Mouse (Mus musculus) olfactory bulb, adult 2 months (tissue): ENCODE data around the gene Hnrnph3. TPM values are rescaled to one million over a fixed set of nuclear protein-coding genes. Genes with fewer than 3 reads are reported as not detected.
"Not testable (repeated sequence)": the region's sequence is repeated elsewhere in the genome, so short reads cannot be mapped to it uniquely, and the experiment has no call there.

Source experiments
- H3K27ac ChIP-seq: fragments of 200-500 bp; 2 replicates; pipeline ENCODE4 v1.5.1; 2012; ENCODE audit warnings: low read depth, low read length; ENCODE audit not compliant: insufficient read depth
- H3K4me1 ChIP-seq: fragments of 200-500 bp; 2 replicates; pipeline ENCODE4 v1.6.1; 2012; ENCODE audit warnings: low read length; ENCODE audit not compliant: control insufficient read depth, insufficient read depth
- H3K4me3 ChIP-seq: fragments of 200-500 bp; 2 replicates; pipeline ENCODE4 v1.5.1; 2012; ENCODE audit warnings: mild to moderate bottlenecking, low read depth, low read length, moderate library complexity; ENCODE audit not compliant: insufficient read depth
- CTCF ChIP-seq: fragments of 200-500 bp; IDR thresholded peaks from 2 replicates; pipeline ENCODE4 v1.5.1; 2012; ENCODE audit warnings: low read depth, mild to moderate bottlenecking, low read length, moderate library complexity; ENCODE audit not compliant: insufficient read depth
- POLR2A ChIP-seq: fragments of 200-500 bp; IDR thresholded peaks from 2 replicates; pipeline ENCODE4 v1.6.1; 2012; ENCODE audit warnings: mild to moderate bottlenecking, low read depth, low read length, moderate library complexity; ENCODE audit not compliant: insufficient read depth
- WGBS: fragments of 180-500 bp; shearing (Covaris S2); methylation state at CpG from one replicate; pipeline ENCODE4 v1.1.7; 2018; 5-methylcytosine and 5-hydroxymethylcytosine counted together
- polyA plus RNA-seq: library from polyadenylated mRNA; stranded (reverse); fragments of >200 nt; gene quantifications from 2 replicates; pipeline ENCODE4 v1.2.4, GENCODE M21; 2012; ENCODE audit warnings: low replicate concordance; ENCODE audit not compliant: missing spikeins, insufficient read depth, insufficient read length

Hnrnph3 gene
- polyA plus RNA-seq, 1 experiment, result 251 TPM

GRCm38 (mm10) chr10:63056966-63057750 lies 33.1 kb upstream of the Hnrnph3 start:
- H3K27ac ChIP-seq, result no peak overlapping the region
- 58% methylated on average over 24 of the region's 24 CpGs for WGBS
- TF ChIP-seq POLR2A (no peak), CTCF (no peak)
- H3K4me1 ChIP-seq, result no peaks in the 10 kb centered on the region
- H3K4me3 ChIP-seq, result no peak overlapping the region

GRCm38 (mm10) chr10:63054586-63054985 lies 30.6 kb upstream of the Hnrnph3 start:
- H3K27ac ChIP-seq, result no peak overlapping the region
- no peak overlapping the region for H3K4me3 ChIP-seq
- WGBS, result 74% methylated on average over 2 of the region's 2 CpGs
- TF ChIP-seq POLR2A, result no peak
- no peak for TF ChIP-seq CTCF
- no peaks in the 10 kb centered on the region for H3K4me1 ChIP-seq

- H3K4me3 ChIP-seq, H3K4me1 ChIP-seq, H3K27ac ChIP-seq: not testable (repeated sequence)
- WGBS, result 92% methylated on average over 6 of the region's 6 CpGs
Measured at GRCm38 (mm10) chr10:63054071-63054470, 30.1 kb upstream of the Hnrnph3 start.

- H3K27ac ChIP-seq, result no peak overlapping the region
- TF ChIP-seq CTCF, result no peak
- no peak for TF ChIP-seq POLR2A
- 66% methylated on average over 6 of the region's 6 CpGs for WGBS
- H3K4me1 ChIP-seq, result no peaks in the 10 kb centered on the region
- H3K4me3 ChIP-seq, result no peak overlapping the region
Measured at GRCm38 (mm10) chr10:63053007-63053406, 29.0 kb upstream of the Hnrnph3 start.

GRCm38 (mm10) chr10:63052011-63052410 lies 28.0 kb upstream of the Hnrnph3 start:
- H3K4me1 ChIP-seq, result no peaks in the 10 kb centered on the region
- TF ChIP-seq POLR2A (no peak), CTCF (no peak)
- H3K4me3 ChIP-seq, result no peak overlapping the region
- WGBS, result 88% methylated on average over 6 of the region's 6 CpGs
- H3K27ac ChIP-seq, result no peak overlapping the region

GRCm38 (mm10) chr10:63051267-63051666 lies 27.2 kb upstream of the Hnrnph3 start:
- Histone ChIP-seq H3K4me3 (no peak overlapping the region), H3K27ac (no peak overlapping the region), H3K4me1 (no peaks in the 10 kb centered on the region)
- 85% methylated on average over 7 of the region's 7 CpGs for WGBS
- TF ChIP-seq CTCF (no peak), POLR2A (no peak)

GRCm38 (mm10) chr10:63049106-63049505 lies 25.1 kb upstream of the Hnrnph3 start:
- H3K27ac ChIP-seq, result no peak overlapping the region
- H3K4me3 ChIP-seq, result no peak overlapping the region
- no peak for TF ChIP-seq POLR2A
- no peak for TF ChIP-seq CTCF
- no peaks in the 10 kb centered on the region for H3K4me1 ChIP-seq
- 90% methylated on average over 2 of the region's 2 CpGs for WGBS

GRCm38 (mm10) chr10:63047751-63048150 lies 23.7 kb upstream of the Hnrnph3 start:
- Histone ChIP-seq H3K4me3 (no peak overlapping the region), H3K27ac (no peak overlapping the region), H3K4me1 (no peaks in the 10 kb centered on the region)
- TF ChIP-seq CTCF (no peak), POLR2A (no peak)
- WGBS, result 93% methylated on average over 8 of the region's 8 CpGs

GRCm38 (mm10) chr10:63043154-63043553 lies 19.1 kb upstream of the Hnrnph3 start:
- Histone ChIP-seq H3K4me1 (no peaks in the 10 kb centered on the region), H3K4me3 (no peak overlapping the region), H3K27ac (no peak overlapping the region)
- WGBS, result 70% methylated on average over 3 of the region's 3 CpGs
- no peak for TF ChIP-seq POLR2A
- no peak for TF ChIP-seq CTCF
